Mouse (Mus musculus) thymus, adult 18-20 months (tissue): ENCODE measurements around the gene Cd200r1.
A peak's percentile ranks its signal among the peaks of the same experiment; 100 is the strongest.
"Not testable (repeated sequence)": the region's sequence is repeated elsewhere in the genome, so short reads cannot be mapped to it uniquely, and the experiment has no call there.

Experiments
- DNase-seq, 2 experiments: peaks; one replicate each; pipeline ENCODE4 v3.0.0; 2022; ENCODE audit warnings: mixed read lengths in 2 of 2

The Cd200r1 gene

GRCm38 (mm10) chr16:44767506-44767905 lies 2.0 kb downstream of the Cd200r1 start:
- no peak for DNase-seq

DNA sequence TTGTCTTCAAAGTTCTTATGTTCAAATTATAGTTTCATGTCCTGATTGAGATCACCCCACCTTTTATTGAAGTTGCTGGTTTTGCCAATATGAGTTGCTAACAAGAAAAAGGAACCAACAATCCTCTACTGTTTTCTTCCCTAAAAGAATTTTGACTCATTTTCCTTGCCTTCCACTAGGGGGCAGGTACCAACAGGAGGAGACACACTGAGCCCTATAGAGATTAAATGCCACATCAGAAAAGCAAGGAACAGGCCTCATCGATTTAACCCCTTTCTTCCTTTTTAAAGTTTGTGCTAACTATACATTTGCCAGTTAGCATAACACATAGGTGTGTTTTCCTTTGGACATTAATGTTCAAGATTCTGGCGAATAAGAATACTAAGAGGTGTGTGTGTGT lies 2.4 kb downstream of the Cd200r1 start:
- no peak for DNase-seq

GRCm38 (mm10) chr16:44772577-44772976 lies 7.0 kb downstream of the Cd200r1 start:
- DNase-seq: no peak

DNA sequence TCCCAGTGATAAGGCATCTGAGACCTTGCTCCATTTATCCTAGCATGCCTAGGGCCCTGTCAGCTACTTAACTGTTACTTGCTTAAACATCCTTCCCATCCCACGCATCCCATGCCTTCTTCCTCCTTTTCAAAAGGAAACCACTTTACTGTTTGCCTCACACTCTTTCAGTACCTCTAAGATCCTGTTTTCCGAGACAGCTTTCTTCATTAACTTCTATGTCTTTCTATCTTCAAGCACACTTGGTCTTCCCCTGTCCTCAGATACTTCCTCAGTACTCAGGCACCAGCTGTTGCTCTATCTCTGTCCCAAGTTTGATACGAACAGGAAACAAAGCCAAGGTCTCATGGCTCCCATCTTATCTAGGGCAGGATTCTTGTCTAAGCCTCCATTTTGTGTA lies 8.1 kb downstream of the Cd200r1 start:
- no peak for DNase-seq

- DNase-seq: no peak
Measured at GRCm38 (mm10) chr16:44774201-44774600, 8.7 kb downstream of the Cd200r1 start.

GRCm38 (mm10) chr16:44778538-44779147 lies 13.1 kb downstream of the Cd200r1 start:
- DNase-seq: peak; percentile 12 to 49

DNA sequence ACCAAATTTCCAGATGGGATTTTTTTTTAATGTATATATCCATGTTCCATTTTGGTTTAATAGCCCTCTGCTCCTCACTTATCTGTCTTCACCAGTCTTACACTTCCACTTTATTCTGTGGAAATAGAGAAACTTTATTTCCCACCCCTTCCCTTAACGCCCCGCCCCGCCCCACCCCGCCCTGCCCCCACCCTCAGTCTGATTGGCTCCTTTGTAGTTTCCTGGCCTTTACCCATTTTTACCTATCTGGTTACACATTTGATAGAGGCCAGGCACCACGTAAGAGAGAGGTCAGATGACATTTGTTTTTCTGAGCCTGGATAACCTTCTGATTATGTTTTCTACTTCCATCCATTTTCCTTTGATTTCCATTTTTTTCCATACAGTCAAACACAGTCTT lies 14.0 kb downstream of the Cd200r1 start:
- DNase-seq: no peak

- no peak for DNase-seq
Measured at GRCm38 (mm10) chr16:44780751-44781150, 15.2 kb downstream of the Cd200r1 start.

- no peak for DNase-seq
Measured at GRCm38 (mm10) chr16:44786934-44787333, 21.4 kb downstream of the Cd200r1 start.

GRCm38 (mm10) chr16:44794416-44794815 lies 28.9 kb downstream of the Cd200r1 start:
- no peak for DNase-seq

DNA sequence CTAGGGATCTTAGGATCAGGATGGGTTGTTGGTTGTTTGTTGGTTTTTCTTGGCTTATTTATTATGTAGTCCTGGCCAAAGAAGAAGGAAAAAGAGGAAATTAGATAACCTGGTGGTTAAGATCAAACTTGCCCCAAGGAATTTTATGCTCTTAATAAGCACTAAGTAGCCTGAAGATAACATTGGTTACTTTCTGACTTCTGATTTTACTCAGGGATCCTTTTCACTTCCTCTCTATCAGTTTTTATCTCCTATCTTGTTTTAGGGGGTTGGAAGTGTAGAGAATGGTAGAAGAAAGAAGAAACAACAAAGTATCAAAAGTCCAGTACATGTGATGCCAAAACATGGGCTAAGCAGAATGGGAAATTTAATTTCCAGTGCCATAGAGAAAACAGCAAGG lies 40.4 kb downstream of the Cd200r1 start:
- no peak for DNase-seq

DNA sequence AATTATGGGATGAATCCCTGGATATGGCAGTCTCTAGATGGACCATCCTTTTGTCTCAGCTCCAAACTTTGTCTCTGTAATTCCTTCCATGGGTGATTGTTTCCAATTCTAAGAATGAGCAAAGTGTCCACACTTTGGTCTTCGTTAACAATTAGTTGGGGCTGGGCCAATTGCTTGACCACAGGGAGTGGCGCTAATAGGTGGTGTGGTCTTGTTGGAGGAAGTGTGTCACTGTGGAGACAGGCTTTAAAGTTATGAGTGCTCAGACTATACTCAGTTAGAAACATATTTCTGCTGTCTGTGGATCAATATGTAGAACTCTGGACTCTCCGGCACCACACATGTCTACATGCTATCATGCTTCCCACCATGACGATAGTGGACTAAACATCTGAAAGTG lies 44.7 kb downstream of the Cd200r1 start:
- DNase-seq: not testable (repeated sequence)

DNA sequence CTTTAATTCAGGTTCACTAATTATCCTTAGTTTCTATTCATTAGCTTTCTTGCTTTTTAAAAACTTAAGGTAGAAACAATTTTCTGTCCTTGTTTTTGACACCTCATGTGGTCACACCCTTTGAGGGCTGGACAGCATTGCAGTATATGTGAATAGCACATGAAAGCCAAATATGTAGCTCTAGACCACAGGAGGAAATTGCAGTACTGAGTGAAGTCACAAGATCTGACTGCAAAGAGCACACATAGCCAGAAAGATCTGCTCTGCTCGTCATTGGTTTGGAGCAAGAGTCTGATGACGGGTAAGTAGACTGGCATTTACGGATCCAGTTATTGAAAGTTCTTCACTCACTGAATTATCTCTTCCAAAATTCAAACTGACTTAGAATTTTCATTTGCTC lies 46.0 kb downstream of the Cd200r1 start, which contains the start of gene Cd200r4:
Cd200r4 (plus strand) TSS at position 190 of the 400 bp plus-strand sequence.
- DNase-seq: no peak

DNA sequence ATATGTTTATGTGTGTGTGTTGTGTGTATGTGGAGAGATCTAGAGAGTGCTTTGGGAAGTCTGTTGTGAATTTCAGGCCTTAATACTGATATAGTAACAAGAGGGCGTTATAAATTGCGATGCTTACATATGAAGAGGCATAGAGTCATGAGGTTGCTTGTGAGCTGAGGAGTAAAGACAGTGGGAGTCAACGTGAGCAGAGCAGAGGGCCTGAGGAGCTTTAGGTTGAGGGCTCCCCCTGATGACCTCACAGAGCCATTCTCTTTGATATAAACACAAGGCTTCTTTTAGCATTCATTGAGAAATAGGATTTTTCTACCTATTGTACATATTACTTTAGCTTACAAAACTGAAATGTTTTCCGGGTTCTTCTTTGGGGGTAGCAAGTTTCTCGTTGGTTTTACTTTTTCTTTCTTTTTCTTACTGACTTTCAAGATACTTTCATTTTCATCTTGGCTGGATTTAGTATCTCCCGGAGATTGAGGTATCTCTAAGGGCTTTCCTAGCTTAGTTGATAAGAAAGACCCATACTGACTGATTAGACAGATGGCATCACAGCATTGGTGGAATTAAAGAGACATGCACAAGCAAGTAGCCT lies 47.0 kb downstream of the Cd200r1 start:
- no peak for DNase-seq

DNA sequence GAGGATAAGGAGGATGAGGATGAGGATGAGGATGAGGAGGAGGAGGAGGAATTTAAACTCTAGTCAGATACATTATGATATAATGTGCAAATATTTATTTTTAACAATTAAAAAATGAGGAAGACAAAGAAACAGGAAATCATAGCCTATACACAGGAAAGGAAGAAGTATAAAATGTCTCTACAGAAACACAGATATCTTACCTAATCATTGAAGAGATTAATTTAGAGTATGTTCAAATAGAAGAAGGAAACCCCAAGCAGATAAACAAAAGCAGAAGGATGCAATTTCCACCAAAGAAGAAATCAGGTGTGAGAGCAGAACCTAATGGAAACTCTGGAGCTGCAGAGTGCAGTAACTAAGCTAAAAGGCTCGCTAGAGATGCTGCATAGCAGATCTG lies 52.5 kb downstream of the Cd200r1 start:
- no peak for DNase-seq

GRCm38 (mm10) chr16:44820545-44820944 lies 55.0 kb downstream of the Cd200r1 start:
- no peak for DNase-seq

DNA sequence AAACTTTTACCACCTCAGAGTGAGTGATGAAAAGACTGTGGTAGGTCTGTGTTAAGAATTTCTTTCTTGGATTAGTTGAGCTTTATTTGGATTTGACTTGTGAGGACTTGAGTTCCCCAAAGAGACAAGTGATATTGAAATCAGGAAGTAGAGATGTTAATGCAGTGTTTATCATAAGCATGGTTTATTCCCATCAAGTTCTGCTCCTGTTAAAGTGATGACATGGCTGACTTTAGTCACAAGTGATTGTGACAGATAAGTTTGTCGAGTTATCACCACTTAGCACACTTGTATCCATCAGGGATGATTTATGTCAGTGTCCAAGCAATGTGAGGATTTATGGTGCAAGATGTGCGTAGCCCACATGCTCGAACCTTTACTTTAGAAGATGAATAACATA lies 66.8 kb downstream of the Cd200r1 start:
- DNase-seq: no peak

DNA sequence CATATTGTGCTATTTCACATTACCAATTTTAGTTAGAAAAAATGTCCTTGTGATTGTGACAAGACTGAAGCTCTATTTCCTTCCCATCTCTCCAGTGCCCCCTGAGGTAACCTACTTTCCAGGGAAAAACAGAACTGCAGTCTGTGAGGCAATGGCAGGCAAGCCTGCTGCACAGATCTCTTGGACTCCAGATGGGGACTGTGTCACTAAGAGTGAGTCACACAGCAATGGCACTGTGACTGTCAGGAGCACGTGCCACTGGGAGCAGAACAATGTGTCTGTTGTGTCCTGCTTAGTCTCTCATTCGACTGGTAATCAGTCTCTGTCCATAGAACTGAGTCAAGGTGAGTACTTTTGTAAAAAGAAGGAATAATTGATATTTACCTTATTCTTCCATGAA lies 67.7 kb downstream of the Cd200r1 start:
- not testable (repeated sequence) for DNase-seq
